Mouse (Mus musculus) forebrain, postnatal 0 days (tissue): ENCODE measurements at regions not wholly inside any gene's neighbourhood (a gene's known extent, or its start where the extent isn't known, plus 50 kb on each side); places are given as distances from the start of the nearest gene placed in this dataset.

Experiments used
- ATAC-seq: fragments of 200-750 bp; cut with Nextera tagmentation; 2 replicates; pipeline ENCODE4 v1.8.0; 2017; ENCODE audit warnings: mild to moderate bottlenecking, moderate library complexity
- DNase-seq: peaks from one replicate; pipeline ENCODE4 v3.0.0-alpha.2; 2015
- H3K27ac ChIP-seq: fragments of 300-500 bp; sonication (generic); 2 replicates; pipeline ENCODE4 v1.5.1; 2014; ENCODE audit warnings: low read depth, mild to moderate bottlenecking, antibody characterized with exemption, low read length, moderate library complexity, mixed read lengths
- H3K27me3 ChIP-seq: fragments of 300-500 bp; sonication (generic); 2 replicates; pipeline ENCODE4 v1.6.1; 2014; ENCODE audit warnings: mild to moderate bottlenecking, low read length, mixed read lengths; ENCODE audit not compliant: insufficient read depth
- H3K36me3 ChIP-seq: fragments of 300-500 bp; sonication (generic); 2 replicates; pipeline ENCODE4 v1.6.1; 2014; ENCODE audit warnings: mild to moderate bottlenecking, moderate library complexity; ENCODE audit not compliant: insufficient read depth
- H3K4me1 ChIP-seq: fragments of 300-500 bp; sonication (generic); 2 replicates; pipeline ENCODE4 v1.6.1; 2014; ENCODE audit warnings: antibody characterized with exemption; ENCODE audit not compliant: insufficient read depth
- H3K4me2 ChIP-seq: fragments of 300-500 bp; sonication (generic); 2 replicates; pipeline ENCODE4 v1.6.1; 2014; ENCODE audit warnings: low read depth, mild to moderate bottlenecking, moderate library complexity
- H3K4me3 ChIP-seq: fragments of 300-500 bp; sonication (generic); 2 replicates; pipeline ENCODE4 v1.5.1; 2014; ENCODE audit warnings: low read depth, low read length, mixed read lengths
- H3K9ac ChIP-seq: fragments of 300-500 bp; sonication (generic); 2 replicates; pipeline ENCODE4 v1.6.1; 2014; ENCODE audit warnings: mild to moderate bottlenecking
- H3K9me3 ChIP-seq: fragments of 300-500 bp; sonication (generic); 2 replicates; pipeline ENCODE4 v1.6.1; 2016; ENCODE audit warnings: low read length
- CTCF ChIP-seq: sonication (generic); IDR thresholded peaks from 2 replicates; pipeline ENCODE4 v1.5.1; 2016; ENCODE audit warnings: antibody characterized with exemption, control low read depth, low read depth
- WGBS: fragments of 180-500 bp; shearing (Covaris S2); extraction: QIAGEN DNeasy Blood & Tissue Kit; methylation state at CpG from one replicate; pipeline ENCODE4 v1.1.7; 2014; 5-methylcytosine and 5-hydroxymethylcytosine counted together

DNA sequence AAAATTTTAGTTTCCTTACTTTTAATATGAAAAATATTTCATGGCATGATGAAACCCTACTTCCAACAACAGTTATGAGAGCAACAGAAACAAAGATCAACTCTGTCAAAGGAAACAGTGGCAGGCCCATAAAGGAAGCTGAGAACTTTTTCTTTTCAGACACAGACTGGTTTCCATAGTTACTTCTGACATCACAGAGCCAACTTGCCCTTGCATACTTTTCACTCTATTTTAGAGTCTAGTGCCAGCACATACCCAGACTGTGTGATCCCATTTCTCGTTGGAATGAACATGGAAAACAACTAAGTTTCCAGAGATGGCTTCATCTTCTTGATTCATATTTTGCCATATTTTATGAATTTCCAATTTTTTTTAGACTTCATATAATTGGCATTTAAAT is 150.8 kb upstream of the Ptgfr start:
- DNase-seq, result no peak

DNA sequence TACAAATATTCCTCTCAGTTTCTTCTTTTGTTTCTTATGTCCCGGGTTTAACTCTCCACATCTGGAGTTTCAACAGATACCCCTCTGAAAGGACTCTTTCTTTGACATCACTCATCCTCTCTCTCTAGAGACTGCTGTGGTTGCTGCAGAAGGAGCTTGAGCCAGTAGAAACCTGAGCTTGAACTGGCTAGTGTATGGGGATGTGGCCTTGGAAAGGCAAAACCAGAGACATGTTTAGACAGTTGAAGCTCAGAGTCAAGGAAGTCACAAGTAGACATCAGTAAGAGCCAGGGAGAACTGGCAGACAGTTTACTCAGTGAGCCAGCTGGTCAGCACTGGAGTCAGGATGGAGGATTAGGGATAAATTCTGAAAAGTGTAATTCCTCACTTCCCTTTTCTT is 140.7 kb upstream of the Ptgfr start:
- ATAC-seq (no peak), DNase-seq (no peak)
- Histone ChIP-seq H3K27me3 (no peaks in the 10 kb centered on the region), H3K27ac (no peak overlapping the region), H3K36me3 (no peaks in the 10 kb centered on the region), H3K9me3 (no peaks in the 10 kb centered on the region), H3K4me1 (no peaks in the 10 kb centered on the region), H3K9ac (no peak overlapping the region), H3K4me2 (no peak overlapping the region), H3K4me3 (no peak overlapping the region)
- 76% methylated on average over 1 of the region's 1 CpGs for WGBS
- TF ChIP-seq CTCF, result no peak

More for the DNA sequence above, 150.8 kb upstream of the Ptgfr start:
- no peak overlapping the region for H3K27ac ChIP-seq
- no peaks in the 10 kb centered on the region for H3K9me3 ChIP-seq
- H3K9ac ChIP-seq, result no peak overlapping the region
- H3K27me3 ChIP-seq, result no peaks in the 10 kb centered on the region
- H3K4me2 ChIP-seq, result no peak overlapping the region
- 33% methylated on average over 1 of the region's 1 CpGs for WGBS
- no peaks in the 10 kb centered on the region for H3K36me3 ChIP-seq
- no peaks in the 10 kb centered on the region for H3K4me1 ChIP-seq
- no peak for TF ChIP-seq CTCF
- peak; percentile 36; the same call in 1 of the 2 replicates for ATAC-seq
- H3K4me3 ChIP-seq, result no peak overlapping the region

DNA sequence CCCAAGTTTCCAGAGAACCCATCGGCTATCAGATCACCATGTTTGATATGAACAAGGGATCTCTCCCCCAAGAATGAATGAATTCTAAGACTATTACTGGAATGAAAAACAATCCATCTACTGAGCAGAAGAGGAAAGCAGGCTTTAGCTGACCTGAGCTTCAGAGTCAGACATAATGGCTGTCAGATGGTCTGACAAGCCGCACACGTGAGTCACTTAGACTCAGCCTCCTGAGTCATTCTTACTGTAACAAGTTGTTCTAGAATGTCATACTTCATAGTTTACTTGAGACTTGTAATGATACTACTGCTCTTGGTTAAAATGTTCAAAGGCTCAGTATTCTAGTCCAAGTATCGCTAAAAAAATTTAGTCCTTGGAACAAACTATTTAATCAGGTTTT is 140.2 kb upstream of the Ptgfr start:
- H3K4me1 ChIP-seq, result no peaks in the 10 kb centered on the region
- no peak for ATAC-seq

DNA sequence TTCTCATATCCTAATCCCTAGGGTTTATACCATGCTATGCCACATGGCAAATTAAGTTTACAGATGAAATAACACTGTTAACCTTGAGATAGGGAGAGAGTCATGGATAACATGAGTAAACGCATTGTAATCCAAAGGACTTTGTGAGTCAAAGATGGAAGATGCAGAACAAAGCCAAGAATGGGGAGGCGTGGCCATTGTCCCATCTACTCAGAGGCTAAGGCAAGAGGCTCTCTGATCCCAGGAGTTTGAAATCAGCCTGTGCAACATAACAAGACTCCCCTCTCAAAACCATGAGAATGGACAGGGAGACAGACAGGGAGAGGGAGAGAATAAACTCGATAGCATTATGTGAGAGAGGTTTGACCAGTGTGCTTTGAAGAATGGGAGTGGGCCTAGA is 112.4 kb upstream of the Ptgfr start:
- 88% methylated on average over 3 of the region's 3 CpGs for WGBS
- ATAC-seq (no peak), DNase-seq (no peak)
- Histone ChIP-seq H3K9me3 (no peaks in the 10 kb centered on the region), H3K36me3 (no peaks in the 10 kb centered on the region), H3K9ac (no peak overlapping the region), H3K4me3 (no peak overlapping the region), H3K27ac (no peak overlapping the region), H3K4me1 (no peaks in the 10 kb centered on the region), H3K4me2 (no peak overlapping the region), H3K27me3 (no peaks in the 10 kb centered on the region)
- no peak for TF ChIP-seq CTCF

More for the DNA sequence above, 140.2 kb upstream of the Ptgfr start:
- Histone ChIP-seq H3K27ac (no peak overlapping the region), H3K9ac (no peak overlapping the region), H3K36me3 (no peaks in the 10 kb centered on the region), H3K4me2 (no peak overlapping the region), H3K27me3 (no peaks in the 10 kb centered on the region), H3K9me3 (no peaks in the 10 kb centered on the region), H3K4me3 (no peak overlapping the region)
- no peak for TF ChIP-seq CTCF
- no peak for DNase-seq
- WGBS, result 89% methylated on average over 4 of the region's 4 CpGs

DNA sequence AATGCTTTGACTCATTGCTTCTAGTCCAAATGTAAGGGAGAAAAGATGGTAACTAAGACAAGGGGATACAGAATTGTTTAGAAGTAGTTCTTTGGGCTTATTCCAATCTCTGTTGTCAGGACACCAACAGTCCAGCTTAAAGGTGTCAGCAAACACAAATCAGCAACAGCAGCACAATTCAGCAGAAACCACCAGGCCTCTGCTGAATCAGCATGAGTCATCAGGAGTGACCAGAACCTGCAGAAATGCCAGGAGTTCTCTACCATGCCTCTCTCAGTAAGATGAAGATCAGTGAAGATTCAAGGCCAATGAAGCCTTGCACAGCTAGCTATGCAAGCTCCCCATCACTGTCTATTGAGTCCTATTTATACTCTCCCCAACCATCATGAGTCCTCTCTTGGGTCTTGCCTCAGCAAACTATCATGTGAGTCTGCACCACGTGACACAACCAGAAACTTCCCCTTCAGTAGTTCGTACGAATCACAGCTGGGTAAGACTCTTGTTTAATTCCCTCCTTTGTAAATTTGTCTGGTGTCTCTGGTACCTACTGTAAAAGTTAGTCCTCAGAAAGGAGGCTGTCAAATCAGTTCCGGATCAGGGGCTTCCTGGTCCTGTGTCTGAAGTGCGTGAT is 110.7 kb upstream of the Ptgfr start:
- Histone ChIP-seq H3K4me3 (no peak overlapping the region), H3K27ac (no peak overlapping the region), H3K9ac (no peak overlapping the region), H3K9me3 (no peaks in the 10 kb centered on the region), H3K27me3 (no peaks in the 10 kb centered on the region), H3K36me3 (no peaks in the 10 kb centered on the region), H3K4me2 (no peak overlapping the region), H3K4me1 (no peaks in the 10 kb centered on the region)
- DNase-seq (no peak), ATAC-seq (no peak)
- 97% methylated on average over 5 of the region's 5 CpGs for WGBS
- no peak for TF ChIP-seq CTCF

DNA sequence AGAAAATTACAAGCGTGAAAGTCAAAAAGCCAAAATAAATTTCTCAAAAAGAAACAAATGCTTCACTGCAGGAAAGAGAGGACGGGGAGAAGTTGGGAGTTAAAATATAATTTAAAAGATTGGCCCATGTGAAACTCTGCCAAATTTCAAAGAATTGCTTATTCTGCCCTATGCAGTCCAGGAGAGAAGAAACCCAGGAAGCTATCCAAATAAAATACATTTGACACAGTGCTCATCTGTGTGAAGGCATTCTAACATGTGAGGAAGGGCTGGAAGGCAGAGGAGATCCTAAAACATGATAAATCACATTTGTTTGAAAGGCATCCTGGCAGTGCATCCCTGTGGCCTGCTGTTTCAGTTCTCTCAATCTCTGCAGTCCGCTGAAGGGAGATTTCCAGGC is 108.5 kb upstream of the Ptgfr start:
- Histone ChIP-seq H3K4me1 (no peaks in the 10 kb centered on the region), H3K4me3 (no peak overlapping the region), H3K9me3 (no peaks in the 10 kb centered on the region), H3K27ac (no peak overlapping the region), H3K36me3 (no peaks in the 10 kb centered on the region), H3K4me2 (no peak overlapping the region), H3K9ac (no peak overlapping the region), H3K27me3 (no peaks in the 10 kb centered on the region)
- DNase-seq (no peak), ATAC-seq (no peak)
- WGBS, result 83% methylated on average over 3 of the region's 3 CpGs
- no peak for TF ChIP-seq CTCF

DNA sequence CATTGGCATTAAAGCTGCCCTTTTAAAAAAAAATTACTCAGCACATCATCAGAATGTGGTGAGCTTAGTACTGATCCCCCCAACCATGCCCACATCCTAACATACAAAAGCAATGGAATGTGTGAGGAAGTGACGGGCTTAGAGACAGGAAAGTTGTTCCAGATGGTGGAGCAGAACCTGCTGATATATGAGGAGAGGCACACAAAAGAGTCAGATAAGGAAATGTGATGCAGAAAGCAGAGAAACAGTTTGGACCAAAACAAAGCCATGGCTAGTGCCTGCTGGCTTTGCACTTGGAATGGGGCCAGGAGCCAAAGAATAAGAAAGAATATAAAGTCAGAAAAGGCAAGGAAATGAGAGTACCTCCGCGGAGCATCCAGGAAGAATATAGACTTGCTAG is 106.1 kb upstream of the Ptgfr start:
- Histone ChIP-seq H3K4me2 (no peak overlapping the region), H3K27ac (no peak overlapping the region), H3K9me3 (no peaks in the 10 kb centered on the region), H3K4me3 (no peak overlapping the region), H3K4me1 (no peaks in the 10 kb centered on the region), H3K36me3 (no peaks in the 10 kb centered on the region), H3K27me3 (no peaks in the 10 kb centered on the region), H3K9ac (no peak overlapping the region)
- 61% methylated on average over 3 of the region's 3 CpGs for WGBS
- DNase-seq (no peak), ATAC-seq (no peak)
- TF ChIP-seq CTCF, result no peak
